Mouse (Mus musculus): ENCODE measurements around the gene Fam169b.

DNA sequence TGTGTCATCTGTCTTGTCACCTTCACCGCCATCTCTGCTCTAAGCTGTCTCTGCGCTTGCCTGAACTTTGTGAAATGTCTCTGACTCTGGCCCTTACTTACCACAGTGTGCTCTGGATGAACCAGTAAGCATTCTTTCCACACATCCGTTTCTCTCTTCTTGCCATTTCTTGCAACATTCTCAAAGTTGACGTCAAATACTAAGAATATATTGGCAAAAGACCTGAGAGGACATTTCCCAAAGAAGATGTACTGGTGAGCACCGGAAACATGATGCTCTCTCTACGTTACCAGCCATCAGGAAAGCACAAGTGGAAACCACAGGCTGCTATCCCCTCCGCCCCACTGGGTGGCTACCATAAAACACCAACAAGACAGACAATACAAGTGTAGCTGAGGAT is 10.1 kb downstream of the Fam169b start:
- TF ChIP-seq CTCF (IDR thresholded peaks at IDR 0.05; ENCODE audit: low read depth, low read length) (no peak), POLR2A (IDR thresholded peaks at IDR 0.05; ENCODE audit: extremely low read depth, insufficient read depth, low read length) (no peak)

Data from liver, adult 2 months (tissue).